Mouse (Mus musculus) lung, postnatal 0 days (tissue): ENCODE measurements at regions not wholly inside any gene's neighbourhood (a gene's known extent, or its start where the extent isn't known, plus 50 kb on each side); places are given as distances from the start of the nearest gene placed in this dataset.

Experiments
- CTCF ChIP-seq: IDR thresholded peaks from 2 replicates; pipeline ENCODE4 v1.5.1; 2016; ENCODE audit warnings: antibody characterized with exemption, mild to moderate bottlenecking
- EP300 ChIP-seq: IDR thresholded peaks from 2 replicates; pipeline ENCODE4 v1.6.1; 2016; ENCODE audit warnings: antibody characterized with exemption, mild to moderate bottlenecking, control low read depth

DNA sequence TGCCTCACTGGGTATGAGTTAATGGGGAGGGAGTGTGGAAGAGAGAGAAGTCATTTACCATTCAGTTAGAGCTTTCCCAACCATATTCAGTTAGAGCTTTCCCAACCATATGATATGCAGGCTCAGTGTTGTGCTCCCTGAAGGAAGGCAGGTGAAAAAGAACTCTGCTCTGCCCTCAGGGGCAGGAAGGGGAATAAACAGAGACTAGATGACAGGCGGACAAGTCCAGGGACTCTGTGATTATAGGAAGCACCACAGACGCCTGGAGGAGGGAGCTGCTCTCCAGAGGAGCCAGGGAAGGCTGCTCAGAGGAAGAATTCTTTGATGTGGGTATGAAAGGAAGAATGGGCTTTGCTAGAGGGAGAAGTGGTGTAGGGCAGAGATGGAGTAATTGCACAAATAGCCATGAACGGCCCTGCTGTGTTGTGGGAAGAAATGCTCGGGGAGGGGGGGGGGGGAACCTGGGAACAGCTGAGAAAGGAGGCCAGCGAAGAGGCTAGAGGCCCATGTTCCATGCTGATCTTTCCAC lies 220.3 kb upstream of the Camk1g start:
- TF ChIP-seq EP300 = no peak
- no peak for TF ChIP-seq CTCF
